Mouse (Mus musculus) G1E (cell line): ENCODE results near the gene Rab8a. TPM values are rescaled to one million over a fixed set of nuclear protein-coding genes. Genes with fewer than 3 reads are reported as not detected.
"Not testable (repeated sequence)": the region's sequence is repeated elsewhere in the genome, so short reads cannot be mapped to it uniquely, and the experiment has no call there.

Experiments
- ATAC-seq: 2 replicates; pipeline ENCODE4 v1.8.0; 2016; ENCODE audit warnings: mild to moderate bottlenecking; ENCODE audit not compliant: insufficient number of reproducible peaks, poor library complexity, low FRiP score, severe bottlenecking; ENCODE audit errors: extremely low read depth
- DNase-seq: peaks from one replicate; pipeline ENCODE4 v3.0.0; 2012; ENCODE audit warnings: low spot score
- H3K27me3 ChIP-seq: 2 replicates; pipeline ENCODE4 v1.6.1; 2012; ENCODE audit warnings: mild to moderate bottlenecking, low read length, inconsistent platforms; ENCODE audit not compliant: insufficient read depth
- H3K36me3 ChIP-seq: replicated peaks from 2 replicates; pipeline ENCODE3; 2012; ENCODE audit warnings: mild to moderate bottlenecking, inconsistent platforms
- H3K4me1 ChIP-seq: 2 replicates; pipeline ENCODE4 v1.6.1; 2012; ENCODE audit warnings: low read depth, low read length, inconsistent platforms, mixed read lengths; ENCODE audit not compliant: insufficient read depth
- H3K4me3 ChIP-seq: 2 replicates; pipeline ENCODE4 v1.5.1; 2012; ENCODE audit warnings: low read depth, mild to moderate bottlenecking, inconsistent platforms, low read length, moderate library complexity, mixed read lengths
- H3K9me3 ChIP-seq: replicated peaks from 2 replicates; pipeline ENCODE4 v1.6.1; 2012; ENCODE audit warnings: inconsistent platforms
- CTCF ChIP-seq: IDR thresholded peaks from 2 replicates; pipeline ENCODE4 v1.5.1; 2012; ENCODE audit warnings: low read depth, low read length, inconsistent platforms, mixed read lengths
- GATA1 ChIP-seq: IDR thresholded peaks from 2 replicates; pipeline ENCODE4 v1.6.1; 2012; ENCODE audit warnings: borderline replicate concordance, low read length, inconsistent platforms, mixed read lengths
- GATA2 ChIP-seq: IDR thresholded peaks from 2 replicates; pipeline ENCODE4 v1.6.1; 2012; ENCODE audit warnings: low read depth, low read length, inconsistent platforms, borderline replicate concordance
- POLR2AphosphoS5 ChIP-seq: IDR thresholded peaks from 2 replicates; pipeline ENCODE4 v1.6.1; 2012; ENCODE audit warnings: low read depth, low read length, inconsistent platforms; ENCODE audit not compliant: insufficient replicate concordance
- TAL1 ChIP-seq: conservative IDR thresholded peaks from 2 replicates; pipeline ENCODE4 v1.6.1; 2012; ENCODE audit warnings: low read depth, low read length, inconsistent platforms, mixed read lengths
- polyA plus RNA-seq: library from polyadenylated mRNA; stranded (reverse); fragments of >175 nt; gene quantifications from 2 replicates; pipeline ENCODE4 v1.2.3, GENCODE M21; 2012
- total RNA-seq, 2 experiments: library from RNA; stranded (forward) in 1 of 2; stranded (reverse) in 1 of 2; fragments of 200-1000 nt in 1 of 2; fragments of >200 nt in 1 of 2; fragmentation: Nextera tagmentation in 1 of 2; gene quantifications; 2 replicates each; pipeline ENCODE4 v1.2.3; 2014 to 2017

Rab8a gene
- 63.9 and 77.0 TPM in 2 replicates for total RNA-seq (2014; fragmentation: Nextera tagmentation)
- 418 and 431 TPM in 2 replicates for total RNA-seq (2017)
- polyA plus RNA-seq: 51.8 and 63.6 TPM in 2 replicates

DNA sequence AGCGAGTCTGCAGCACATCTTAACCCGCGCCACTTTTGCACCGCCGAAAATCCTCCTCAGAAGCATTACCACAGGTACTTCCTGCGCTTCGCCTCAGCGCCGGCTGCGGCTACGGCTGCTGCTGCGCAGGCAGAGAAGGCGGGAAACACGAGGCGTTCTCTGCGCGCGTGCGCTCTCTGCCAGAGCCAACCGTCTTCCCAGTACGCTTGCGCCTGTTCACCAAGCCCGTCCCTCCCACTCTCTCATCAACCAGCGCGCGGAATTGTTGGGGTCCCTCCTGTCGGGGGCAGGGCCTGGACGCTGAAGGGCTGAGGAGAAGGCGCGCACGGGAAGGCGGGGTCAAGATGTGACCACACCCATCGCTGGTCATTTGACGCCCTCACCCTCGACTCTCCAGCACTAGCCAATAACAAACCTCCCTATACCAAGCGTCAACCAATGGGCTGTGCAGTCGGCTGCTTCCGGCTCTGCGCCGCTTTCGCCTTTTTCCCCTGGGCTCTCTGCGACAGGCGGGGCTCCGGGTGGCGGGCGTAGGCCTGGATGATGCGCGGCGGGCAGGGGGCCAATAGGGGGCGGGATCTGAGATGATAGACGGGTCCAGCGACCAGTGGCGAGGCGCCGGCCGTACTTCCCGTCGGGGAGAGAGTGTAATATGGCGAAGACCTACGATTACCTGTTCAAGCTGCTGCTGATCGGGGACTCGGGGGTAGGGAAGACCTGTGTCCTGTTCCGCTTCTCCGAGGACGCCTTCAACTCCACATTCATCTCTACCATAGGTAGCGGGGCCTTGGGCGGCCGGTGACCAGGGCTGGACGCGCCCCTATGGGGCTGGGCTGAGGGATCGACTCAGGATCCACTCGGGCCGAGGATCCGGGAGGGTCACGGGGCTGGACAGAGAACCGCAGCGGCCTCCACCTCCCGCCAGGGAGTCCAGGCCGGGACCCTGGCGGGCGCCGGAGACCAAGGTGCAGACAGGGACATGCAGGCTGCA is at the start of gene Rab8a:
Rab8a (plus strand) TSS at position 494 of the 991 bp plus-strand sequence.
- H3K9me3 ChIP-seq: no peaks in the 10 kb centered on the region
- peak; percentile 100 for DNase-seq
- peak; percentile 96 for ATAC-seq
- no peaks in the 10 kb centered on the region for H3K27me3 ChIP-seq
- H3K4me3 ChIP-seq: peak within 1 kb of the TSS; percentile 87
- peaks cover 52% of the 10 kb centered on the region for H3K4me1 ChIP-seq
- TF ChIP-seq GATA2: no peak
- TF ChIP-seq CTCF: no peak
- TF ChIP-seq POLR2AphosphoS5: no peak
- TF ChIP-seq GATA1: no peak
- TF ChIP-seq TAL1: no peak
- peaks cover 59% of the 10 kb centered on the region for H3K36me3 ChIP-seq

DNA sequence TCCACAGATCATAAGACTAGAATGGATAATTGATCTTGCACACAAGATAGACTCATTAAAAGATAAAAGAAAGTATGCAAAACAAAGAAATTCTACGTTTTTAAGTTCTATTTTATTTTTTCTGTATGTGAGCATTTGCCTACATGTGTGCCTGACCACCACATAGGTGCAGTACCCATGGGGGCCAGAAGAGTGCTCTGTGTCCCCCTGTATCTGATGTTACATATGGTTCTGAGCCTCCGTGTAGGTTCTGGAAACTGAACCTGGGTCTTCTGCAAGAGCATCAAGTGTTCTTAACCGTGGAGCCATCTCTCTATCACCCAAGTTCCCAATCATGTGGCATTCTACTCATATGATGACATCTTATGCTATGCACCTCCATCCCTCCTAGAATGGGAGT is 48.5 kb upstream of the Rab8a start:
- no peak for ATAC-seq
- Histone ChIP-seq H3K4me1 (peaks cover 7% of the 10 kb centered on the region), H3K9me3 (0 out of 2 replicates have a peak, but pooled peaks cover 2% of the 10 kb centered on the region), H3K27me3 (peaks cover 5% of the 10 kb centered on the region), H3K4me3 (no peak overlapping the region), H3K36me3 (no peaks in the 10 kb centered on the region)
- DNase-seq: no peak
- TF ChIP-seq CTCF: peak; percentile 12; the same call in 1 of the 2 replicates
- no peak for TF ChIP-seq GATA2
- TF ChIP-seq GATA1: no peak
- no peak for TF ChIP-seq TAL1

DNA sequence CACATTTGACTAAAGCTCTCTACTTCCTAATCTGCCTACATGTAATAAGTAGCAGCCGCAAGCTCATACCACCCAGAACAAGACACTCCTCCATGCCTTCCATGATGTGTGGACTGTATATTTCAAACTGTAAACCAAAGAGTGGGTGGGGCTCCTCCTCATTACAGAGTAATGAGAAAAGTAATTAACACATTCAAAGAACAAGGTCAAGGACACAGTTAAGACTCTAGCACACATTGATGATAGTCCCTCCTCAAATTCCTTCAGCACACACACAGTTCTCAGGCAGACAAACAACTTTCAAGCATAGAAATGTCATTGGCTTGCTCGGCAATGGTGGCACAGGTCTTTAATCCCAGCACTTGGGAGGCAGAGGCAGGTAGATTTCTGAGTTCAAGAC is 45.8 kb upstream of the Rab8a start:
- TF ChIP-seq GATA2: no peak
- TF ChIP-seq GATA1: no peak
- TF ChIP-seq TAL1: no peak
- TF ChIP-seq POLR2AphosphoS5: no peak
- no peak for TF ChIP-seq CTCF
- Histone ChIP-seq H3K36me3 (no peaks in the 10 kb centered on the region), H3K9me3 (0 out of 2 replicates have a peak, but pooled peaks cover 2% of the 10 kb centered on the region), H3K4me3 (no peak overlapping the region), H3K27me3 (no peaks in the 10 kb centered on the region), H3K4me1 (peaks cover 5% of the 10 kb centered on the region)
- DNase-seq (no peak), ATAC-seq (no peak)

DNA sequence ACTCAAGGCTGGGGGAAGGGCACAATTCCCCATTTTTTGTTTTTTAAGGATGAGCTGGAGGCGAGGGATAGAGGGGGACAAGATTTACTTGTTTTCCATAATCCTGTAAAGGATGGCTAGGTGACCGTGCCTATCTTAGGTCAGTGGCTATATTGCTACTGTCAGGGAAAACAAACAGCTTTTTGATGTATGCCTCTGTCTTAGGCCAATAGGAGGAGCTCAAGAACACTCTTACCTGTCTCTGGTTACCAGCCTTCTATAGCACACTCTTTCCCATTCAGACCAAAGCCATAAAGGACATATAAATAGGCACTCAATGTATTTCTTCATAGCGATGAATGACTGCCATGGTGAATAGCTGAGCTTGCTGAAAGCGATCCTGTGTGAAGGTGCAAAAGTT is 42.4 kb upstream of the Rab8a start:
- H3K9me3 ChIP-seq: no peaks in the 10 kb centered on the region
- no peaks in the 10 kb centered on the region for H3K36me3 ChIP-seq

DNA sequence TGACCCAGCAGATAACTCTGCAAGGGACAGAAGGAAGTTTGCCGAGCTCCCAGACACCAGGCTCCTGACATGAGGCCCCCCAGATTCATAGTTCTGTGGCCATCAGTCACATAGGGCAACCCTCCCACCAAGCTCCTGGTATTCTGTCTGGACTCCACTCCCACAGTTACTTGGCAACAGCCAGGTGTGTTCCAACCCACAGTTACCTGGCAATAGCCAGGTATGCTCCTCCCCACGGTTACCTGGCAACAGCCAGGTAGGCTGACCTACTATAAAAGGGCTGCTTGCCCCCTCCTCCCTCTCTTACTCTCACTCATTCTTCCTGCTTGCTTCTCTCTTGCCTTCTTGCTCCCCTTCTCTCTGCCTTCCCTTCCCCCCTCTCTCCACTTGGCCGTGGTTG is 39.5 kb upstream of the Rab8a start:
- H3K36me3 ChIP-seq, DNase-seq, ATAC-seq, H3K4me3 ChIP-seq, H3K9me3 ChIP-seq, H3K27me3 ChIP-seq, H3K4me1 ChIP-seq: not testable (repeated sequence)

More for the DNA sequence above, 42.4 kb upstream of the Rab8a start:
- DNase-seq (no peak), ATAC-seq (no peak)
- Histone ChIP-seq H3K27me3 (no peaks in the 10 kb centered on the region), H3K4me3 (no peak overlapping the region), H3K4me1 (no peaks in the 10 kb centered on the region)
- TF ChIP-seq GATA1 (no peak), CTCF (no peak), GATA2 (no peak), TAL1 (no peak), POLR2AphosphoS5 (no peak)

DNA sequence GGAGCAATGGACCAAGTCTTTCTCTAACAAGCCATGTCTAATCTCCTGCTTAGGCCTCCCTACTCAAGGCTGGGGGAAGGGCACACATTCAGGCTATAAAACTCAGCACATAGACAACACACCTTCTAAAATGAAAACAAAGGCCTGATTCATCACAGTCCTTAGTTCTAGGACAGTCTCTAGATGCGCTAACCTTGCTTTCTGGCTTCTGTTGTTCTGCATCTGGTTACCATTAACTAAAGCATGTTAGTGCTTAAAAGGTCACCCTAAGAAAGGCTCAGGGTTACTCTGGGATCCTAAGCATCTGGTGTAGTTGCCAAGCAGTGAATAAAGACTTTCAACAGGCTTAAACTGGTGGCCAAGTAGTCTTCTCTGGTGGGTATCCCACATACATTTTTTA is 39.0 kb upstream of the Rab8a start:
- no peaks in the 10 kb centered on the region for H3K36me3 ChIP-seq
- H3K27me3 ChIP-seq: no peaks in the 10 kb centered on the region
- H3K4me3 ChIP-seq: no peak overlapping the region
- H3K4me1 ChIP-seq: no peaks in the 10 kb centered on the region
- no peak for ATAC-seq
- TF ChIP-seq GATA1 (no peak), TAL1 (no peak), GATA2 (no peak), POLR2AphosphoS5 (no peak), CTCF (no peak)
- no peaks in the 10 kb centered on the region for H3K9me3 ChIP-seq
- no peak for DNase-seq
